Mouse (Mus musculus) G1E-ER4 (cell line): ENCODE results near the gene Tmprss3. TPM values are rescaled to one million over a fixed set of nuclear protein-coding genes. Genes with fewer than 3 reads are reported as not detected.

ENCODE experiments used
- GATA1 ChIP-seq: IDR thresholded peaks from one replicate; pipeline ENCODE4 v1.8.0; 2012; ENCODE audit warnings: low read length, inconsistent platforms
- polyA plus RNA-seq: library from polyadenylated mRNA; stranded (reverse); fragments of >175 nt; gene quantifications from 2 replicates; pipeline ENCODE4 v1.2.3, GENCODE M21; 2012

Tmprss3 gene
- polyA plus RNA-seq, 1 experiment, result not detected

- no peak for TF ChIP-seq GATA1
Observed at GRCm38 (mm10) chr17:31162607-31163006, 36.2 kb downstream of the Tmprss3 start.

GRCm38 (mm10) chr17:31160291-31160690 lies 38.5 kb downstream of the Tmprss3 start:
- no peak for TF ChIP-seq GATA1

DNA sequence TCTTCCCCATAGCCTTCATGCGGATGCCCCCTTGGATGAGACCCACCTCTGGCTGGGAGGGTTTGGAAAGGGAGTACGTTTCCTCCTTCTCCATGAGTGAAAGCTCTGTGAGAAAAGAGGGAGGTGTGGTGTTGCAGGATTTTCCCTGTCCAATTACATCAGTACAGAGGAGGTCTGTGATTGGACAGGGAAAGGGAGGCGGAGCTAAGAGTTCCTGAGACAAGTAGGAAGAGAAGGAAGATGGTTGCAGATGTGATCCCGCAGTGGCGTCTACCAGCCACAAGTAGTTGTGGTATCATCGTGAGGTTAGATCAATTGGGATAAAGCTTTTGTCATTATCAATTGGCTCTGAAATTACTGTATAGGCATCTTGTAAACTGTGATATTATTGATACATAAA lies 40.9 kb downstream of the Tmprss3 start:
- no peak for TF ChIP-seq GATA1

- TF ChIP-seq GATA1, result no peak
Observed at GRCm38 (mm10) chr17:31153785-31154184, 45.0 kb downstream of the Tmprss3 start.

DNA sequence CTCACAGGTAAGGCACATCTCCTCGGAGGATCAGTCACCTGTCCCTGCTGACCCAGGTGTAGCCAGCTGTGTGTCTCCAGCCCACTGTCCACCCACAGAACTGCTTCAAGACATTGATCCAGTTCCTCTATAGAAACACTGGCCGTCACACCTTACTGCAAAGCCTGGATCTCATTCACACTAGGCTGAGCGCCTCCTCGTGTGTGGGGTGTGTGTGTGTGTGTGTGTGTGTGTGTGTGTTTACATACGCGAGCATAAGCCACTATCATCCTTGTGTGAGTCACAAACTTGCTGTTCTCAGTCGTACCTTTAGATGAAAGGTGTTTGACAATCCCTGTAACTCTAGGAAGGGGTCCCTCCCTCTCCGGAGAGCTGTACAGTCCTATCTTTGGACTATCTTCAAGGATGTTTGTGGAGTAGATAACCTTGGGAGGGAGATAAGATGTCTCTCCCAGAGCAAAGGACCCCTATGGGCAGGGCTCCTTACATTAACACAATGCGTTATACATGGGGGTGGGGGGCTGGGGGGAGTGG lies 45.7 kb downstream of the Tmprss3 start:
- TF ChIP-seq GATA1, result no peak

- no peak for TF ChIP-seq GATA1
Observed at GRCm38 (mm10) chr17:31152512-31152911, 46.3 kb downstream of the Tmprss3 start.

- TF ChIP-seq GATA1, result no peak
Observed at GRCm38 (mm10) chr17:31145998-31146397, 52.8 kb downstream of the Tmprss3 start.

- TF ChIP-seq GATA1, result no peak
Observed at GRCm38 (mm10) chr17:31144040-31145037, 54.4 kb downstream of the Tmprss3 start, which contains the start of gene Tff2. Tff2 (minus strand) TSS chr17:31144282.

DNA sequence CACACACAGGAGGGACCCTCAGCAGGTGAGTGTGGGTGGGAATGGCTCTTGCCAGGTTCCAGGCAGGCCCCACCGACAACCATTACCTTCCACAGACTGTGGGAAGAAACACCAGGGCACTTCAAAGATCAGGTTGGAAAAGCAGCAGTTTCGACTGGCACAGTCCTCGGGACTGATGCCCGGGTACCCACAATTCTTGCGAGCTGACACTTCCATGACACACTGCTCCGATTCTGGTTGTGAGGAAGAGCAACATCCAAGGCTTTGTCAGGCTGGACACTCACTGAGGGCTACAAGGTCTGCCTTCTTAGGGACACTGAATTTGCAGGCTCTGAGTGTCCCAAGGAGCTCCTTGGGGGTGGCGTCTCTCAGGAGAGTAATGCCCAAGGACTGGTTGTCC lies 56.7 kb downstream of the Tmprss3 start:
- no peak for TF ChIP-seq GATA1

- TF ChIP-seq GATA1, result no peak
Observed at GRCm38 (mm10) chr17:31138398-31138797, 60.4 kb downstream of the Tmprss3 start.

DNA sequence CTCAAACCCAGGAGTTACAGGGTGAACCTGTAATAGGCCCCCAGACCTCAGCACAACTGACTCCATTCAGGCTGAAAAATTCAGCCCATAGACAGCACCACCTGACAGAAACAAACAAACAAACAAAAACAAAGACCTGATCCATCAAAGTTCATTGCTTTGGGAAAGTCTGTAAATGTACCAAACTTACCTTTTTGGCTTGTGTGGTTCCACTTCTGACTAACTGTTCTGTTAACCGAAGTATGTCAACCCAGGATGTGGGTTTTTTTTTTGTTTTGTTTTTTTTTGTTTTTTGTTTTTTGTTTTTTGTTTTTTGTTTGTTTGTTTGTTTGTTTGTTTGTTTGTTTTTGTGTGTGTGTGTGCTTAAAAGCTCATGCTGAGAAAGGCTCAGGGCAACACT lies 62.0 kb downstream of the Tmprss3 start:
- no peak for TF ChIP-seq GATA1

DNA sequence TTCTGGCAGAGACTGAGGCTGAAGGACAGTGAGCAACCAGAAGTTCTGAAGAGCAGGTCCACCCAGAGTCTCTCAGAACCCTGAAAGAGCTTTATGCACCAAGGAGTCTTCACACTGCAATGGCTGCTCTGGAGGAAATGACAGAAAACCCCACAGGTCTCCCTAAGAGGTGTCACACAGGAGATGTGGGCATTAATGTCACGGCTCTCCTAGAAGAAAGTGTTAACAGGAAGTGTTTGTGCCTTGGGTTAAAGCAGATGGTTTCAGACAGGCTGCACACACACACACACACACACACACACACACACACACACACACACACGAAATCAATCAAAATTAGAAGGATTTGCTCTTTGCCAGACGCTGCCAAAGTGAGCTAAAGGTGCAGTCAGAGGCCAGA lies 62.5 kb downstream of the Tmprss3 start:
- TF ChIP-seq GATA1, result no peak

GRCm38 (mm10) chr17:31134913-31135312 lies 63.9 kb downstream of the Tmprss3 start:
- no peak for TF ChIP-seq GATA1

DNA sequence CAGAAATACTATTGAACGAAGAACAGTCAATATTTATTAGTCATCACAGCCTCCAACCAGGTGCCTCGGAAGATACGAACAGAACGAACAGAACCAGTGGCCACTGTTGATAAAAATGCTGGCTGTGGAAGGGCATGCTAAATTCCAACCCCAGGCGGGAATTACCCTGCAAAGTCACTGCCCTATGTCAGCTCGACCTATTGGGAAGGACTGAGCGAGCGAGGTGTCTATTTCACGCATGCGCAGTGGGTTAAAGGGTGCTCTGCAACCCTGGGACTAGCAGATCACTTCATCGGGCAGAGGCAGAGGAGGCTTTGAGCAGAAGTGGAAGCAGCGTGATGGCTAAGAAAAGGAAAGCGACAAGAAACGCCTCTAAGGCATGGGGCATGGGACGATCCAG lies 65.0 kb downstream of the Tmprss3 start:
- no peak for TF ChIP-seq GATA1

DNA sequence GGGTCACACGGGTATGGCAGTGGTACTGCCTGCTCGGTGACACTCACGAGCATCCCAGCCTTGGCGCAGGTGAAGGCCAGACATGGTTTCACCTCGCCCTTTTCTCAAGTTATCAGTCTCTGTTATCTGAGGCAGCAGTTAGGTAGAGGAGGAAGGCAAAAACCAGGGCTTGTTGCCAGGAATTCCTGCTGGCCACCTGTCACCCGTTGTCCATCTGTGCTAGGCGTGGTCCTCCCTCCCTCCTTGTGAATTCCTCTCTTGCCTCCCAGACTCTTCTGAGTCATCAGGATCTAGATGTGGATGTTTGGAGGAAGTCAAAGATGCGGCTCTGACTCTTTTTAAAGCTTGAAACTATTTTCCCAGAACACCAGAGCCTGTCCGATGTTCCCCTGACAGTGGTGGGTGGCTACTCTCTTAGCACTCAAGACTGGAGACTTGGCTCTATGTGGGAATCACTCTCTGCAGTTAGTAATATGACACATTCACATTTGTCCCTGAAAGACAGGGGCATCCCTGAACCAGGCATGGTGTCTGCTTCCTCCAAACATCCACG lies 67.4 kb downstream of the Tmprss3 start:
- no peak for TF ChIP-seq GATA1

DNA sequence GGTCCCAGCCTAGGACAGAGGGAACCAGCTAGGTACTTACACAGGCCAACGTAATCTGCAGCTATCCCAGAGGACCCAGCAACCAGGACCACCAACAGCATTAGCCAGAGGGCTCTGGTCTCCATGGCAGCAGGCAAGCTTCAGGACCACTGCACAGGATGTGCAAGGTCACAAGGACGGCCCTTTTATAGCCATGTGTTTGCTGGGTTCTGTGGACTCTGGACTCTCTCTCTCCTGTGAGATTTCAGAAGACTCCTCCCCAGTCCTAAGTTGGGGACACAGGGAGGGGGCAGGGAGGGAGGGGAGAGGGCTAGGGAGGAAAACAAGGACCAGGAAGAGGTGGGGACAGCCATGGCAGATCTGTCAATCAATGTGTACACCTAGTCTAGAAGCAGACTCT lies 69.3 kb downstream of the Tmprss3 start, which contains the start of gene Tff3:
Tff3 (minus strand) TSS at position 195 of the 400 bp plus-strand sequence.
- TF ChIP-seq GATA1, result no peak

Other genes with a start within 250 kb of the Tmprss3 start
- gene Umodl1, start 244.3 kb downstream of the Tmprss3 start, polyA plus RNA-seq, result not detected in 2 replicates
- gene Abcg1, start 141.3 kb downstream of the Tmprss3 start, polyA plus RNA-seq, result not detected in 2 replicates
- not detected in 2 replicates for gene Tff3, start 69.3 kb downstream of the Tmprss3 start, polyA plus RNA-seq
- gene Tff2, start 54.7 kb downstream of the Tmprss3 start, polyA plus RNA-seq, result not detected in 2 replicates
- not detected in 2 replicates for gene Tff1, start 33.7 kb downstream of the Tmprss3 start, polyA plus RNA-seq
- not detected in 2 replicates for gene Ubash3a, start 8.9 kb upstream of the Tmprss3 start, polyA plus RNA-seq
- not detected in 2 replicates for gene Rsph1, start 78.4 kb upstream of the Tmprss3 start, polyA plus RNA-seq
- gene Slc37a1, start 87.8 kb upstream of the Tmprss3 start, polyA plus RNA-seq, result not detected in 2 replicates
- gene Pde9a, start 187.2 kb upstream of the Tmprss3 start, polyA plus RNA-seq, result not detected in 2 replicates